Mouse (Mus musculus) heart, adult 11 months (tissue): ENCODE data around the gene Klhl29.

Source experiments
- DNase-seq: peaks from one replicate; pipeline ENCODE4 v3.0.0; 2022

The Klhl29 gene

GRCm38 (mm10) chr12:5375616-5376461 lies at the start of gene Klhl29:
Klhl29 (minus strand) TSS chr12:5375682.
- DNase-seq, result peak; percentile 99

DNA sequence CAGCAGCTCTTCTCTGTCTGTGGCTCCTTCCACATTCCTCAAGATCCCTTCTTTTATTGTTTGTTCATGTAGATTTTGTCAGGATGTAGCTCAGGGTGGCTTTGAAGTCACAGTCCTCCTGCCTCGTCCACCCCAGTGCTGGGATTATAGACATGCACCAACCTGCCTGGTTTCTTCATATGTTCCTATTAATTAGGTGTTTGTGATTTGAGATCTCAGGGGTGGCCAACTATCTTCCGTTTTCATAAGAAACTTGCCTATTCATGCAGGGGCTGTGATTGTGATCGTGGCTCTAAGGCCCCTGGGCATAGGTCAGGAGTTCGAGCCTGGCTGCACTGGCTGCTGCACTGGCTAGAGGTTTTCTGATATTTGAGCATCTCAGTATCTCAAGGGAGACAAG lies 49.8 kb upstream of the Klhl29 start:
- DNase-seq, result no peak

GRCm38 (mm10) chr12:5415806-5416205 lies 40.3 kb upstream of the Klhl29 start:
- DNase-seq, result no peak

- no peak for DNase-seq
These were observed 38.5 kb upstream of the Klhl29 start for GRCm38 (mm10) chr12:5413976-5414375.

DNA sequence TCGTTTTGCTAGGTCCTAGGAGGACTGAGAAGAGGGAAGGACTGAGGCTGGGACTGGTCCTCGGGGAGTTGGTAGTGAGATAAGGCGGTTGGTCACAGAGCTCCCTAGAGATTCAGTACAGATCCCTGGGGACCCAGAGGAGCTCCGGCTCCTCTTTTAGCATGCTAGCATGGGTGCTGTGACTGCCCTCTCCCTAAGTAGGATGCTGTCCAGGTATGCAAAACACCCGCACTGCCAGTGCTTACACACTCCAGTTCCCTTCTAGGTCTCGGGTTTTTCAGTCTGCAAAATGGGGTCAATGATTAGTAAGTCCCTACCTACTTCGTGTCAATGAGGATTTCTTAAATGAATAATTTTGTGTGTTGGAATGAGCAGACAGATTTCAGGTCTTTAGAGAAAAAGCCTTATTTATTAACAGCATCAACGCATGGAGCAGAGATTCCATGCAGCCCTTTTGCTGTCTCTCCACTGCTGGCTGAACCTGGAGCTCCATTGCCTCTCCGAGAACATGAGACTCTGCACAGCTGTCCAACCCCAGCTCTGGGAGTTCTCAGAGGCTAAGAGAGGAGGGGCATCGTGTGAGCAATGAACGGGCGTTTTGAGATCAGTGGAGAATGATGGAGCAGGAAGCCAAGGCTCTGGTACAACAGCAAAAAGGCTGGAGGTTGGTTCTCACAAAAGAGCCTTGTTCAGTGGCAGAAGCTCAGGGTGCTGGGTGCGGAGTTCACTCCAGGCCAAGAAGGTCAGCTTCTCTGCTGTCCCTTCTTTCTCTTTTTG lies 36.5 kb upstream of the Klhl29 start:
- peak; percentile 77 for DNase-seq

DNA sequence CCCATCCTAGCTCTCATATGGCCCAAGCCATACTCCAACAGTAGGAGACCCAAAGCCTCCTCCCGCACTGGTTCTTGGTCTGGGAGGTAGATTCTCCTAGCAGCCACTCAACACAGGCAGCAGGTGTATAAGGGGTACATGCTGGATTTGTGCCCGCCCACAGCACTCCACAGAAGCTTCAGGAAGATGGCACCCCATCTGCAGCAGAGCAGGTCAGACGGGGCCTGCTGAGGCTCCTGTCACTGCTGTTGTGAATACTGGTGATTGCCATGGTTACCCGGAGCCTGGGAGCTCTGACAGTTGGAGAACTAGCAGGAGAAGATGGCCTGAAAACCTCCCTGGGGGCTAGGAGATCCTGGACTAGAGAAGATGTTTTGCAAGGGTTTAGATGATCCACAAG lies 35.9 kb upstream of the Klhl29 start:
- DNase-seq, result peak; percentile 86

DNA sequence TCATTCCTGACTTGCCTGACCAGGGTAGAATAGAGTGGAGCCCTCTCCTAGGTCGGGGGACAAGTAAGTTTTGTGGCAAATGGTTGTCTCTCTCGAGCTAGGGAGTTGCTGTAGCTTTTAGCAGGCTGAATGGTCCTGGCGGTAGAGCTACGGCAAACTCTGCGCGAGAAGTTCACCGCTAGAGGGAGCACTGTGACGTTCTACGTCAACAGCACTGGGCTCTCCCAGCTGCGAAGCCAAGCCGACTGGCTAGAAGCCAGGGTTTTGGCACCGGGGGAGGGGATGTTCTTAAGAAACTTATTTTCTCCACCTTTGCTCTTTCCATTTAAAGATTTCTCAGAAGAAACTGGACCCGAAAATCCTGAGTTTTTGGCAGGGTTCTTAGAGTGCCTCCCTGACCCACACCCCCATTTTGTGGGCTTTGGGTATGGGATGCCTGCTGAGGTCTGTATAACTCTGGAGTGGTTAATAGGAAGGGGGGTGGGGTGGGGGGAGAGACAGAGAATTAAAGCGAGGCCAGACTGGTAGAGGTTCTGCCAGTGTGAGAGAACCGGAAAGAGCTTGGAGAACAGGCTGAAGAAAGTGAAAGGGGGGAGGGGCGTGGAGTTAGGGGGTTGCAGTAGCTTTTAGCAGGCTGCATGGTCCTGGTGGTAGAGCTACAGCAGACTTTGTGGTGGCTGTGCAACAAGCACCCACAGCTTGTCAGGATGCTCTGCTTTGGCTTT lies 35.1 kb upstream of the Klhl29 start:
- peak; percentile 96 for DNase-seq

DNA sequence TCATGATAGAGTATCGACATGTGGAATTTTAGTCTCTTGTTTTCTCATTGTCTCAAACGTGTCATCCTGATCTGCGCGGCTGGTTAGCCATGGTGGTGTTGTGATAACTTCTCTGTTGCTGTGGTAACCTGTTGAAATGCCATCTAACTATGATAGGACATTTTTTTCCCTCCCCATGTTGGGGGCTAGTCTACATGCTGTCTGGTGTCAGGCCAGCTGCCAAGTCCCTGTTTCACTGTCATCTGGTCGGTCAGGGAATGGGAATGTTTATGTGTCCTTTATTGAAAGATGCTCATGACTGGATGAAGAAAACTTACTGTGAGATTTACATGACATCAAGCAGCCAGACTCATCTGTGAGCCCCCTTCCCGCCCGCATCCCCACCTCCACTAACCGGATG lies 31.7 kb upstream of the Klhl29 start:
- no peak for DNase-seq

DNA sequence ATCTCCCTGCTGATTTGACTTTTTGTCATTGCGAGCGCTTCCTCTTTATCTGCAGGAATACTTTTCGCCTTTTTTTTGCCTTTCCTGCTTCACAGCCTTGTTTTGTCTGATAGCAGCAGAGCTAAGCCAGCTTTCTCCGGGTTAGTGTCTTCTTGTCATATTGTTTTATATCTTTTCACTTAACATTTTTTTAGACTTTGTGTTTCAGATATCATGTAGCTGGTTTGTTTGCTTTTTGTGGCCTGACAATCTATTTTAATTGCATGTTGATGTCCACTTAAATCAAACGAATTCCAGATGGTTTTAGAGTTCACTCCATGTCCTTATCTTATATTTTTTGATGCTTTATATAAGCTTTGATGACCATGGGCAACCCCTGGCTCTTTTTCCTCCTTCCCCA lies 21.9 kb upstream of the Klhl29 start:
- DNase-seq, result no peak

DNA sequence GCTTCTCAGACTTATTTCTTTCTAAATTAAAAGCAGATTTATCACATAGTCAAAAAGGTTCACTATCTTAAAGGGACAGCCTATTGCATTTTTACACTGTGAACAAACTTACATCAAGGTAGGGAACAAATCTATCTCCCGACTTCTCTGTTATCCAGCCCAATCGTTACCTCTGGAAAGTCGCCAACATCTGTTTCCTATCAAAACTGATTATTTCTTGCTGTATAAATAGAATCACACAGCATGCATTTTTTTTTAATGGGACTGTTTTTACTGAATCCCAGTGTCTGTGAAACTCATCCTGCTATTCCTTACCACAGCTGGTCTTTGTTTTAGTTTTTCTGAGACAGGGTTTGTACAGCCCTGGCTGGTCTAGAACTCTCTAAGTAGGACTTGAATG lies 19.7 kb upstream of the Klhl29 start:
- DNase-seq, result no peak

DNA sequence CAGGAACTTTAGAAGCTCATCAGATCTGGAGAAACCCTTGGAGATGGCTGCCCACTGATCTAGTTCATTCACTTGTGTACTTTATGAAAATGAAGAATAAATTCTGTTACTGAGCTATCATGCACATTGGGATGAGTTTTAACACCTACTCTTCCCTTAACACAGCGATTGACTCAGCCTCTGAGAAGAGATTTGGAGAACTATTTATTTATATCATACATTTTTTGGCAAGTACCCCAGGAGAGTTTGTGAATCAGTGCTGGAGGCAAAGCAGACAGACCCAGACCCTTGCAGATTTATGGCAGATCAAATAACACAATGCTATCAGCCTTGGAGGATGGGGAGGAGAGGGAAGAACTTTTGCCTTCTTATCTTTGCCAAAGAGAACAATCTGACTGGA lies 11.6 kb upstream of the Klhl29 start:
- peak; percentile 23 for DNase-seq

- DNase-seq, result no peak
These were observed 11.2 kb upstream of the Klhl29 start for GRCm38 (mm10) chr12:5386688-5387087.

GRCm38 (mm10) chr12:5381694-5382093 lies 6.2 kb upstream of the Klhl29 start:
- DNase-seq, result peak; percentile 70

DNA sequence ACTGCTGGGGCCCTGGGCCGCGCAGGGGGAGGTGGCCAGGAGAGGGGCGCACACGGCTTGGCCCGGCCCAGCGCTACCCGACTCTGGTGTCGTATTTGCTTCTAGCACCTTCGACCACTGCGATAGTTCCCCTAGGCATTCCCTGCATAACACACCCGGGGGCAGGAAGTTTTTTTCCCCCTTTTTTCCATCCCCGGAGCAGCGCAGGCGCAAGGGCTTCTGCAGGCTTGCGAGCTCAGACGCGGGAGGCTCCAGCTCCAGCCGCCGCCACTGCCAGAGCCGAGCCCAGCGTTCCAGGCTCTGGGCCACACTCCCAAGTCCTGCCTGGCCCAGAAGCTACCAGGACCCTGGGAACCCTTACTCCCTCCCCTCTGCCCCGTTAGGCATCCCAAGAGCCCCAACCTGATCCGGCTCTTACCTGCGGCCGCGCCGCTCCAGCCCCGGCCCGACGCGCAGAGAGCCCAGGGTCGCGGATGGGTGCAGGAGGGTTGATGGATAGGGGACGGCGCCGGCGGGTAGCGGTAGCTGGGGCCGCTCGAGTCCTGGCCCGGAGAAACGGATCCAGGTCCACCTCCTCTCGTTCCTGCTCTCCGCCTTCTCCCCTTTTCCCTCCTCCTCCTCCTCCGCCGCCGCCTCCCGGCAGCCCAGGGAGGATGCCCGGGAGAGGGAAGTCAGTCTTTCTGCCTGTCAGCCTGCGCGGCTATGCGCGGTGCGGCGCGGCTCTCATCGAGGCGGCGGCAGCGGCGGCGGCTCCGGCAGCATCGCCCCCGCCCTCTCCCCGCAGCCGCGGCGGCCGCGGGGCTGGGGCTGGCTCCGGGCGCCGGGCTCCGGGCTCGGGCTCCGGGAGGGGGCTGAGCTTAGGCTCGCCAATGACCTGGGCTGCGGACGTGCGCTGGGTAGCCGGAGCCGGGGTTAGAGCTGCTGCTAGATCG lies 532 bp downstream of the Klhl29 start:
- DNase-seq, result no peak

DNA sequence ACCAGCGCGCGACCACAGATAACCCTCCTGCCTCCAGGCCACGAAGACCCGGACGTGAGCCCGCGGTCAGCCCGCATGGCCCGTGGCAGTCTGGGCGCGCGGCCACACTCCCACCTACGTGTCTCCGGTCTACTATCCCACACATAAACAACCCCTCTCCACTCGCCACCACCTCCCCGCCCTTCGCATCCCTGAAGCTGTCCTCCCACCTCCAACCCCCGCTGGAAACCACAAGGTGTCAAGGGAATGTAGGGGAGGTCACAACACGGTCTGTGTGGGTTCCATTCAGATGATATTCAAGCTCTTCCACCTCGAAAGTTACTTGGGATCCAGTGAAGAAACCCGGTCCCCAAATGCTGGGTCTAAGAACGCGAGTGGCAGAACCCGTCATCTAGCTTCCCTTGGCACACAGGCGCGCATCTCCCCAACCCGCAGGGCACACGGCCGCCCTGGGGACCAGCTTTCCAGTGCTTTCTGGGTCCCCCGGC lies 1.2 kb downstream of the Klhl29 start:
- DNase-seq, result peak; percentile 91

DNA sequence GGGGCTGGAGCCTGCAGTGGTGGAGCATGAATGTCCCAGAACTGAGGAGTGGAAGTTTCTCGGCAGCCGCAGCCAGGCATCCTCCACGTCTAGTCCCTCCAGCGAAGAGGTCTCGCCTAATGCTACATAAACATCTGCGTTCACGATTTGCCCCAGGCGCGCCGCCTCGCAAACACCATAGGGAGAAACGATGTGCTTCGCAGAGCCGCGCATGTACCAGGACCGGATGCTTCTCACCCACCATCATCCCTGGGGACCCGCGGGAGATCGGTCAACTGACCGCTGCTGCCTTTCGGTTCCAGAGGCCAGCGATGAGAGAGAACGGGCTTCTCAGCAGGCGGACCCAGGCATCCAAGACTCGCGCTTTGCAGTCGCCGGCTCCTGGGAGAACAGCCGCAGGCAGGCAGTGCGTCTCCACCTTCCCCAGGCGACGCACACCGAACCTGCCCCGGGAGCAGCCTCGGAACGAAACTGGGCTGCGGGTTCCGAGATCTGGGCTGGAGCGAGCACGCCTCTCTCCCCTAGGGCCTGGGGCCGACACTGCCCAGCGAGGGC lies 1.8 kb downstream of the Klhl29 start:
- peak; percentile 93 for DNase-seq

GRCm38 (mm10) chr12:5369396-5369795 lies 6.1 kb downstream of the Klhl29 start:
- peak; percentile 76 for DNase-seq

GRCm38 (mm10) chr12:5364836-5365235 lies 10.6 kb downstream of the Klhl29 start:
- peak; percentile 57 for DNase-seq

DNA sequence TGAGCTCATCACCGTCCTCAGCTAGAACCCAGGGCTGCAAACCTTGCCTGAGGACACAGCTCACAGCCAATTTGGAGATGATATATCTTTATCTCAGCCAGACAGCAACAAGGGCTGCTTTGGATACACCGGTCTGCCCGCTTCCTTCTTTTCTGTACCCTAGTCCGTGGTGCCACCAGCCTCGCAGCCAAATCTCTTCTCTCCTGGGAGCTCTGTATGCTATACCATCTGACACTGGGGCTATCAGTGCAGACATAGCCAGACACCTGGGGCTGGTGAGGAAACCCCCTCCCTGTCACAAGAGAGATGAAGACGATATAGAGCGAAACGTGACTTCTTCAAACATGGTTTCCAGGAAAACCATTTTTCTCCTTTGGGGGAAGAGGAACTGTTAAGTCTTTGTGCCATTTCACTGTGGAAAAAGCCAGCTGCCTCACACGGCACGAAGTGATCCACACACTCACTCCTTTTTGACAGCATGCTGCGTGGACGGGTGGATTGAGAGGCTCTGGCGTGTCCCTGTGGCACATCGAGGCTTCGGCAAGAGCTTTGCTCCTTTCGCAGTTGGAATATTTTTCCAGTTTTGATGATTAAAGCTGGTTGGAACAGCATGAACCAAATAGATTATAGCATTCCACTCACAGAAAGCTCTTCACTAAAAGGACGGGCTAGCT lies 11.4 kb downstream of the Klhl29 start:
- DNase-seq, result peak; percentile 72

GRCm38 (mm10) chr12:5359065-5359464 lies 16.4 kb downstream of the Klhl29 start:
- DNase-seq, result peak; percentile 79

DNA sequence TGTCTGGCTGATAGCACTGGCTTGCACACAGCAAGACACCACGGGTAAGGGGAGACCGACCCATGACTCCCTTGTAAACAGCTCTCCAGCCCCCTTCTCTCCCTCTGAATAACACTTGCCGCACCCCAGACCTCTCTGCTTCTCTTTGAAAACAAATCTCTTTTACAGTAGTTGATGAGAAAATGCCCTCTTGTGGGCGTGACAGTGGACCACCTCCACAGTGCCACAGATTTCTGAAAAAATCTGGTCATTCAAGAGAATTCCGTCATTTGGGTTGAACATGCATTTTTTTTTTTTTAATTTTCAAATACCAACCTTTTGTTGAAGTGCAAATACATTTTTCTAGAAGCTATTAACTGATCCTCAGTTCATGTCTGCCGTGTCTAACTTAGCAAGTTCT lies 17.0 kb downstream of the Klhl29 start:
- DNase-seq, result peak; percentile 43
